Mouse (Mus musculus): ENCODE measurements around the gene Atxn10.
"Not testable (repeated sequence)": the region's sequence is repeated elsewhere in the genome, so short reads cannot be mapped to it uniquely, and the experiment has no call there.

Atxn10 gene

GRCm38 (mm10) chr15:85335671-85336300, at the start of gene Atxn10:
TSS of gene Atxn10 (plus strand) at chr15:85336245.
- no peak for DNase-seq (ENCODE audit: low read depth, low spot score)

- DNase-seq (ENCODE audit: low read depth, low spot score): no peak
These were observed 41.4 kb upstream of the Atxn10 start for GRCm38 (mm10) chr15:85294632-85295031.

- DNase-seq (ENCODE audit: low read depth, low spot score): no peak
These were observed 40.5 kb upstream of the Atxn10 start for GRCm38 (mm10) chr15:85295544-85295943.

- no peak for DNase-seq (ENCODE audit: low read depth, low spot score)
These were observed 40.1 kb upstream of the Atxn10 start for GRCm38 (mm10) chr15:85295977-85296376.

- no peak for DNase-seq (ENCODE audit: low read depth, low spot score)
These were observed 39.5 kb upstream of the Atxn10 start for GRCm38 (mm10) chr15:85296538-85296937.

- no peak for DNase-seq (ENCODE audit: low read depth, low spot score)
These were observed 37.8 kb upstream of the Atxn10 start for GRCm38 (mm10) chr15:85298167-85298781.

- no peak for DNase-seq (ENCODE audit: low read depth, low spot score)
These were observed 37.1 kb upstream of the Atxn10 start for GRCm38 (mm10) chr15:85298946-85299345.

GRCm38 (mm10) chr15:85303241-85303640, 32.8 kb upstream of the Atxn10 start:
- no peak for DNase-seq (ENCODE audit: low read depth, low spot score)

- DNase-seq (ENCODE audit: low read depth, low spot score): no peak
These were observed 32.1 kb upstream of the Atxn10 start for GRCm38 (mm10) chr15:85303976-85304375.

- no peak for DNase-seq (ENCODE audit: low read depth, low spot score)
These were observed 28.9 kb upstream of the Atxn10 start for GRCm38 (mm10) chr15:85307061-85307660.

GRCm38 (mm10) chr15:85311058-85311657, 24.9 kb upstream of the Atxn10 start:
- no peak for DNase-seq (ENCODE audit: low read depth, low spot score)

- no peak for DNase-seq (ENCODE audit: low read depth, low spot score)
These were observed 20.5 kb upstream of the Atxn10 start for GRCm38 (mm10) chr15:85315378-85316025.

GRCm38 (mm10) chr15:85316342-85317140, 19.5 kb upstream of the Atxn10 start:
- no peak for DNase-seq (ENCODE audit: low read depth, low spot score)

- DNase-seq (ENCODE audit: low read depth, low spot score): no peak
These were observed 15.9 kb upstream of the Atxn10 start for GRCm38 (mm10) chr15:85319924-85320668.

- no peak for DNase-seq (ENCODE audit: low read depth, low spot score)
These were observed 12.8 kb upstream of the Atxn10 start for GRCm38 (mm10) chr15:85323214-85323613.

- DNase-seq (ENCODE audit: low read depth, low spot score): no peak
These were observed 11.6 kb upstream of the Atxn10 start for GRCm38 (mm10) chr15:85324426-85324825.

- DNase-seq (ENCODE audit: low read depth, low spot score): no peak
These were observed 8.2 kb upstream of the Atxn10 start for GRCm38 (mm10) chr15:85327808-85328207.

- DNase-seq (ENCODE audit: low read depth, low spot score): not testable (repeated sequence)
These were observed 7.6 kb upstream of the Atxn10 start for GRCm38 (mm10) chr15:85328455-85328854.

- no peak for DNase-seq (ENCODE audit: low read depth, low spot score)
These were observed 6.9 kb upstream of the Atxn10 start for GRCm38 (mm10) chr15:85329096-85329495.

GRCm38 (mm10) chr15:85330024-85330423, 6.0 kb upstream of the Atxn10 start:
- no peak for DNase-seq (ENCODE audit: low read depth, low spot score)

- DNase-seq (ENCODE audit: low read depth, low spot score): not testable (repeated sequence)
These were observed 2.5 kb upstream of the Atxn10 start for GRCm38 (mm10) chr15:85333511-85333910.

Measured in brain, embryonic 18.5 days (tissue).